Mouse (Mus musculus) neural tube, embryonic 14.5 days (tissue): Measurements from ENCODE around the gene Snx4. TPM values are rescaled to one million over a fixed set of nuclear protein-coding genes. Genes with fewer than 3 reads are reported as not detected.

Experiments used
- ATAC-seq: fragments of 200-750 bp; cut with Nextera tagmentation; 2 replicates; pipeline ENCODE4 v1.8.0; 2017; ENCODE audit warnings: low read depth, mild to moderate bottlenecking, moderate TSS enrichment, moderate library complexity
- H3K27ac ChIP-seq: fragments of 300-500 bp; sonication (generic); 2 replicates; pipeline ENCODE4 v1.5.1; 2014; ENCODE audit warnings: low read depth, mild to moderate bottlenecking, control low read depth, low read length, moderate library complexity, mixed read lengths
- H3K27me3 ChIP-seq: fragments of 300-500 bp; sonication (generic); 2 replicates; pipeline ENCODE4 v1.6.1; 2014; ENCODE audit warnings: low read length; ENCODE audit not compliant: control insufficient read depth, insufficient read depth
- H3K36me3 ChIP-seq: fragments of 300-500 bp; sonication (generic); 2 replicates; pipeline ENCODE4 v1.6.1; 2014; ENCODE audit warnings: low read length, mixed read lengths; ENCODE audit not compliant: control insufficient read depth, insufficient read depth
- H3K4me1 ChIP-seq: fragments of 300-500 bp; sonication (generic); 2 replicates; pipeline ENCODE4 v1.6.1; 2014; ENCODE audit warnings: low read length; ENCODE audit not compliant: control insufficient read depth, insufficient read depth
- H3K4me2 ChIP-seq: fragments of 300-500 bp; sonication (generic); 2 replicates; pipeline ENCODE4 v1.6.1; 2014; ENCODE audit warnings: mild to moderate bottlenecking, low read depth, low read length, control low read depth
- H3K4me3 ChIP-seq: fragments of 300-500 bp; sonication (generic); 2 replicates; pipeline ENCODE4 v1.5.1; 2014; ENCODE audit warnings: low read depth, low read length, control low read depth, mixed read lengths
- H3K9ac ChIP-seq: fragments of 300-500 bp; sonication (generic); replicated peaks from 2 replicates; pipeline ENCODE4 v1.6.1; 2014; ENCODE audit warnings: low read depth, mild to moderate bottlenecking, control low read depth, low read length, mixed read lengths
- H3K9me3 ChIP-seq: fragments of 300-500 bp; sonication (generic); 2 replicates; pipeline ENCODE4 v1.6.1; 2016; ENCODE audit warnings: low read length; ENCODE audit not compliant: control insufficient read depth
- WGBS: fragments of 180-500 bp; shearing (Covaris S2); extraction: QIAGEN DNeasy Blood & Tissue Kit; methylation state at CpG from one replicate; pipeline ENCODE4 v1.1.7; 2014; 5-methylcytosine and 5-hydroxymethylcytosine counted together
- polyA plus RNA-seq: library from polyadenylated mRNA; unstranded; fragments of >200 nt; fragmentation: Nextera tagmentation; extraction: Ambion mirVana; gene quantifications from 2 replicates; pipeline ENCODE4 v1.2.1, GENCODE M21; 2014

The Snx4 gene
- polyA plus RNA-seq, 1 experiment from 2014 or later, result 80.0 TPM

DNA sequence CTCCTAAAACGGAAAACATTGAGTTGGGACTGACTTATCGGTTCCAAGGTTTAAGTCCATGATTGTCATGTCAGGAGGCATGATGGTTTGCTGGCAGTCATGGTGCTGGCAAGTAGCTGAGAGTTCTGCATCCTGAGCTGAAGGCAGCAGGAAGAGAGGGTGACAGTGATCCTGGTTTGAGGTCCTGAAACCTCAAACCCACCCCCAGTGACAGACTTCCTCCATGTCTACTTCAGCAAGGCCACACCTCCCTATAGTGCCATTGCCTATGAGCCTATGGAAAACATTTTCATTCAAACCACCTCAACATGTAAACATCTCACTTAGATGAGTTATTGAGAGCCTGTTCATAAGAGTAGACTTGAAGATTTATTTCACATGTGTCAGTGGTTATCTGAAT is 11.9 kb upstream of the Snx4 start:
- Histone ChIP-seq H3K9ac (no peak overlapping the region), H3K9me3 (no peaks in the 10 kb centered on the region), H3K4me3 (no peak overlapping the region), H3K4me1 (no peaks in the 10 kb centered on the region), H3K4me2 (no peak overlapping the region), H3K27me3 (no peaks in the 10 kb centered on the region), H3K36me3 (peaks cover 26% of the 10 kb centered on the region; the same call in 1 of the 2 replicates), H3K27ac (no peak overlapping the region)
- WGBS, result 80% methylated on average over 2 of the region's 2 CpGs
- no peak for ATAC-seq

DNA sequence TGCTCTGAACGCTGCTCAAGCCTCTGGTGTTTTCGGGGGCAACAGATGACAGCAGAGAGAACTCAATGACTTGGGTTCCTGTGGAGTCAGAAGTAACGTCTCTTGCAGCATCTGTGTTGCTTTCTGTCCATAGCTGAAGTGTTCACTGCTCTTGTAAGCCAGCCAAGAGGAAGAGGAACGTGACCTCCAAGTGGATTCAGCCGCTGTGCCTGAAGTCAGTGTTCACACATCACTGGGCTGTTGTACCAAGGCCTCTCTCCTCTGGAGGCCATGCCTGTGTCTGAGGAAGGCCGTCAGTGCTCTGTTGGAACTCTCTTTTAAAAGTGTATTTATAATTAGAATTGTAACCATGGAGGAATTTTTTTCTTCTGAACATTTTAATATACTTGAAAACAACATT is 9.2 kb upstream of the Snx4 start:
- 88% methylated on average over 6 of the region's 6 CpGs for WGBS
- Histone ChIP-seq H3K4me1 (no peaks in the 10 kb centered on the region), H3K4me2 (no peak overlapping the region), H3K4me3 (no peak overlapping the region), H3K9me3 (no peaks in the 10 kb centered on the region), H3K27me3 (no peaks in the 10 kb centered on the region), H3K36me3 (peaks cover 22% of the 10 kb centered on the region; the same call in 1 of the 2 replicates), H3K9ac (no peak overlapping the region), H3K27ac (no peak overlapping the region)
- ATAC-seq, result no peak

DNA sequence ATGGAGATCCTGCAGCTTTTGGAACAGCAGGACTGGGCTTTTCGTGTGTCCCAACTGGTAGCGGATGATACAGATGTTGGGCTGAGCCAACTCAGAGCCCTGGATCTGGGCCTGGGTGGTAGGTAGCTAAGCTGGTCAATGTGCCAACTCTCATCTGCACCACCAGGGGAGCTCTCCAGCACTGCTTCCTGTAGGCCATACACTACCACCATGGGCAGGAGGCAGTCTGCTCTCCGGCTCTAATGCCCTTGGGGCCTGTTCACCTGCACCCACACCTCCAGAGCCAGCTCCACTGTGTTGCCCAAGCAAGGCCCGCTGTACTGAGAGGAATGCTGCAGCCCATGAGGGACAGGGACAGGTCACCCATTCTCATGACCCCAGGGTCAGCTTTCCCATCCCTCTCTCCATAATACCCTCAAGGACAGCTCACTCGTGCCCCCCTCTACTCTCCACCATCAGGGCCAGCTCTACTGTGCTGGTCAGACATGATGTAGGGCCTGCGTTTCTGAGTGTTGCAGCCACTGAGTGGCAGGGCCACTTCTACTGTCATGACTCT is 7.0 kb upstream of the Snx4 start:
- no peak overlapping the region for H3K27ac ChIP-seq

DNA sequence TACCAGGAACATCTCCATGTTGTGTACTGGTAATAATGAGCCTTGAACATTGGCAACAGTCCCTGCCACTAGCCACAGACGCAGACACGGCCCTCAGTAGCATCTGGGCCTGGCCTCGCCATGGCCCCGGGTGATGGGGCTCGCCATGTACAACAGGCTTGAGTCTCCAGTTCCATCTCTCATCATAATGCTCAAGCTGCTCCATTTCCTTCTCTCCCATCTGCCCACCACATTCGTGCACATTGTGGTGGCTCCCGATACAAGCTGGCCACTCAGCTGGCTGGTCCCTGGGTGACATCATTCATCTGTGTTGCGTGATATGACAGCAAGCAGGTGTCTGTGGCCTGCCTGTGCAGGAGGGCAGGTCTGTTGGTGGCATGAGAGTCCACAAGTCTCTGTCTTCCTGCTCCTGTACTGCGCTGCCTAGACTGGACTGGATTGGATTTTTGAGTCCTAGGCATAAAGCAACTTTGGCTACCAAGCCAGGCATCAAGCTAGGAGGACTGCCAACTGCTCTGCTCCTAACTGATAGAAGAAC is 6.2 kb upstream of the Snx4 start:
- Histone ChIP-seq H3K4me1 (no peaks in the 10 kb centered on the region), H3K9me3 (no peaks in the 10 kb centered on the region), H3K4me3 (no peak overlapping the region), H3K27me3 (no peaks in the 10 kb centered on the region), H3K9ac (no peak overlapping the region), H3K4me2 (no peak overlapping the region), H3K36me3 (peaks cover 11% of the 10 kb centered on the region; the same call in 1 of the 2 replicates), H3K27ac (no peak overlapping the region)
- WGBS, result 88% methylated on average over 9 of the region's 9 CpGs
- ATAC-seq, result no peak

More for the DNA sequence above, 7.0 kb upstream of the Snx4 start:
- Histone ChIP-seq H3K4me3 (no peak overlapping the region), H3K36me3 (peaks cover 17% of the 10 kb centered on the region; the same call in 1 of the 2 replicates), H3K9me3 (no peaks in the 10 kb centered on the region), H3K4me1 (no peaks in the 10 kb centered on the region), H3K9ac (no peak overlapping the region), H3K4me2 (no peak overlapping the region), H3K27me3 (no peaks in the 10 kb centered on the region)
- ATAC-seq, result 0 out of 2 replicates have a peak, but pooled peaks have one; percentile 38
- WGBS, result 93% methylated on average over 6 of the region's 6 CpGs

DNA sequence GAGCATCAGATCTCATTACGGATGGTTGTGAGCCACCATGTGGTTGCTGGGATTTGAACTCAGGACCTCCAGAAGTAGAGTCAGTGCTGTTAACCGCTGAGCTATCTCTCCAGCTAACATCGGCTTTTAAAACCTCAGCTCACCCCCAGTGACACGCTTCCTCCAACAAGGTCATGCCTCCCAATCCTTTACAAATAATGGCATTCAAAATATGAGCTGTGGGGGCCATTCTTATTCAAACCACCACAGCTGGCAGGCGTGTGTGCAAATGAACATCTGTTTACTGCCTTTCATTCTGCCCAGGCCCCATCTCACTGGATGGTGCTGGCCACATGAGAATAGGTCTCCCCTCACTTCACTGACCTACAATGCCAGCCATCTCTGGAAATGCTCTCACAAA is 4.7 kb upstream of the Snx4 start:
- WGBS, result 80% methylated on average over 5 of the region's 5 CpGs
- Histone ChIP-seq H3K4me1 (0 out of 2 replicates have a peak, but pooled peaks cover 4% of the 10 kb centered on the region), H3K4me3 (no peak overlapping the region), H3K9me3 (no peaks in the 10 kb centered on the region), H3K27me3 (no peaks in the 10 kb centered on the region), H3K4me2 (no peak overlapping the region), H3K9ac (no peak overlapping the region), H3K27ac (no peak overlapping the region), H3K36me3 (peaks cover 7% of the 10 kb centered on the region; the same call in 1 of the 2 replicates)
- no peak for ATAC-seq

DNA sequence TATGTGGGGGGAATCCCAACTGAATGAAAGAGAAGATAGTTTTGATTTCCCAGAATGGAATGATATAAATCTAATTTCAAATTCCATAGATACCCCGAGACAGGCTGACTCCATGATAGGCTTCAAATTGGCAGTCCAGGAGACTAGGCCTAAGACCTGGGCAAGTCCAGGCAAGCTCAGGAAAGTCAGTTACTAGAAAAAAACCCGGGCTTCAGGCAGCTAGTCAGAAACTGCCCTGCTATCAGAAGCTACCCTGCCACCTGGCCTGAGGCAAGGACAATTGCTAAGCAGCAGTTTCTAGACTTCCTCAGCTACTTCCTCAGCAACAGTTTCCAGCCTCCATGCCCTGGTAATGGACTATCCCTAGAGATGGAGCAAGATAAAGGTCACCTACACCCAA is 4.2 kb upstream of the Snx4 start:
- no peak for ATAC-seq

DNA sequence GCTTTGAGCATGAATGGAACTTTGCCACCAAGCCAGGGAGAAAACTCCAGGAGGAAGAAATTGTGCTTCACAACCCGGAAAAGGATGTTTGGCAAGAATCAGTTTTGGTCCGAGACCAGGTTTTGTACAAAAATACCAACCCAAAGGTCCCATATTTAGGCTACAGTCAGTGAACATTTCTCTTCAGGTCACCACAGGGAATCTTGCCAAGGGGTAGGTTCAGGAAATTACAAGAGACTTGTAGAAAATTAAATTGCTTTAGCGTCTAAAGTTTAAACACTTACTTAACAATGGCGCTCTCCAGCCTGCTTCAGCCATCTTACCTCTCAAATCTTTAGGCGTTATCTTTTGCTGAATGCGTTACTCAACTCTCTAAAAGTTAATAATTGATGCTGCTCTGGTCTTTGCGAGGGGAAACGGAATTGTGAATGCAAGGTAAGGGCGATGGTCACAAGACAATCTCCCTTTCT is 556 bp upstream of the Snx4 start:
- H3K4me2 ChIP-seq, result peak overlapping the region; percentile 62
- H3K4me3 ChIP-seq, result peak overlapping the region; percentile 93
- peaks cover 11% of the 10 kb centered on the region for H3K4me1 ChIP-seq
- H3K36me3 ChIP-seq, result no peaks in the 10 kb centered on the region
- H3K27ac ChIP-seq, result 0 out of 2 replicates have a peak overlapping the region, but pooled peaks have one; percentile 10
- H3K27me3 ChIP-seq, result no peaks in the 10 kb centered on the region
- no peaks in the 10 kb centered on the region for H3K9me3 ChIP-seq
- no peak for ATAC-seq
- 23% methylated on average over 9 of the region's 9 CpGs for WGBS
- no peak overlapping the region for H3K9ac ChIP-seq

More for the DNA sequence above, 4.2 kb upstream of the Snx4 start:
- H3K4me1 ChIP-seq, result peaks cover 4% of the 10 kb centered on the region; the same call in 1 of the 2 replicates
- no peak overlapping the region for H3K27ac ChIP-seq
- H3K9me3 ChIP-seq, result no peaks in the 10 kb centered on the region
- H3K36me3 ChIP-seq, result peaks cover 2% of the 10 kb centered on the region; the same call in 1 of the 2 replicates
- no peak overlapping the region for H3K9ac ChIP-seq
- H3K4me2 ChIP-seq, result no peak overlapping the region
- no peak overlapping the region for H3K4me3 ChIP-seq
- no peaks in the 10 kb centered on the region for H3K27me3 ChIP-seq
- WGBS, result 85% methylated on average over 2 of the region's 2 CpGs

DNA sequence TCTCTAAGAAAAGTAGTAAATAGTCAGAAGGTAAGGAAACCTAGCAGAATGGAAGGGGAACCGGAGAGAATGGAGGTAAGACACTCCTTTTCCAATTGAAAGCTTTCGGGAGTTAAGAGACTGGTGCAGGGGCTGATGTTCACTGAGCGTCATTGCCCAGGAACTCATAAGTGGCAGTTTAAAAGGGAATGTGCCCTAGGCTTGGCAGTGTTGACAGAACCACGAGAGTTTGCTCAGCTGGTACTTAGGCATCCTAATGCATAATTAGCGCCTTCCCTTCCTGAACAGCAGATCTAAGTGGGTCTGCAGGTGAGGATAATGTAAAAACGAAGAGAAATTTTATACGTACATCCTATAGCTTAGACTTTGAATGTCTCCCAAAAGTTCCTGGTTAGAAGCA is 4.4 kb downstream of the Snx4 start:
- 88% methylated on average over 7 of the region's 7 CpGs for WGBS

DNA sequence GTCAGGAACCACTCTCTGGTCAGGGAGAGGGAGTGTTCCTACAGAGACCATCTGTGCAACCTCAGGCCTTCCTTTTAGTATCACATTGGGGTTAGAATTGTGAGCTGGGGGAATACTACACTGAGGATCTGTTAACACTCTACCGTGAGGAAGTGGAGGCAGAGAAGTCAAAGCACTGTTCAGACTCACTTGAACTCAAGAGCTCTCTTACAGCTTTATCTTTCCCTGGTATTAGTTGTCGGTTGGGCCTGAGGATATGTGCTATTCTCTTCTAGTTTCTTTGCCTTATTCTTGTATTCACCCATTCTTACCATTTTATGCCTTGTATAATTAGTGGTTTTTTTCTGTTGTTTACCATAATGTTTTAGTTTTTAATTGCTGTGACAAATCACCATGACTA is 7.3 kb downstream of the Snx4 start:
- Histone ChIP-seq H3K9ac (no peak overlapping the region), H3K4me1 (no peaks in the 10 kb centered on the region), H3K9me3 (no peaks in the 10 kb centered on the region), H3K27ac (no peak overlapping the region), H3K36me3 (no peaks in the 10 kb centered on the region), H3K4me3 (no peak overlapping the region), H3K4me2 (no peak overlapping the region), H3K27me3 (no peaks in the 10 kb centered on the region)
- 82% methylated on average over 2 of the region's 2 CpGs for WGBS
- no peak for ATAC-seq

More for the DNA sequence above, 4.4 kb downstream of the Snx4 start:
- Histone ChIP-seq H3K4me1 (peaks cover 9% of the 10 kb centered on the region), H3K4me3 (no peak overlapping the region), H3K9ac (no peak overlapping the region), H3K36me3 (no peaks in the 10 kb centered on the region), H3K4me2 (no peak overlapping the region), H3K9me3 (no peaks in the 10 kb centered on the region), H3K27ac (no peak overlapping the region), H3K27me3 (no peaks in the 10 kb centered on the region)
- no peak for ATAC-seq
